In the genomic region with DNA sequence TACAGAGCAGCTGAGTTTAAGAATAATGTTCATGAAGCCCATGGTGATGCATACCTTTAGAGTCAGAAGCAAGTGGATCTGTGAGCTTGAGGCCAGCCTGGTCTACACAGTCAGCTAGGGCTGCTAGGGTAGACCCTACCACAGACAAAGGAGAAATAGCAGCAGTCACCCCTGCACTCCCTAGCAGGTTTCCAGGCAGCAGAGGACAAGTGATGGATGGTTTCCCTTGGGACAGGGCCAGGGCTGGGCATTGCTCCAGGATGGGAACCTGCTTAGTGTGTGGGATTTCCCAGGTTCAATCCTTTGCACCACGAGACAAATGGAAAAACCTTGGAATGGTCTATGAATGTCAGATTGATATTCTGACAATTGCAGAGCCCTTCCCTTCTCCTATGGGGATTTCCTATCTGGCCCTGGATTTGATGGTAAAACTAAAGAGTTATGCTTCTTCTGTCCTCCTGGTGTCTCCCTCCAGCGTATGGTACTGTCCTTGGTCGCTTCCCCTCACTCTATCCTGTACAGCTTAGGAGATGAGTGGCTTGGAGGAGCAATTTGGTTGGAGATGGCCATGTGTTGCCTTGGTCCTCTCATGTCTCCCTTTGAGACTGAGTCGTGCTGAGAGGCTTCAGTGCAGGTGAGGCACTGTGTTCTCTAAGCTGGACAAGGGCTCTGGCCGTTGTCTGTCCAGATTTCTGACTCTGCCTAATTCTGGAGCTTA, we compare ENCODE assay signal across 9 mouse cellular contexts. TPM values are rescaled to one million over a fixed set of nuclear protein-coding genes. Genes with fewer than 3 reads are reported as not detected.
A peak's percentile ranks its signal among the peaks of the same experiment; 100 is the strongest.
DNase-seq lines count a peak whose midpoint lies in the region; ATAC-seq and TF ChIP-seq lines count a peak whose summit lies in the region.
"Had no signal": no experiment of that assay in that cellular context is flagged by ENCODE, and none has a peak within 500 bp of the region (broad histone marks: within the 10 kb centered on the region; RNA-seq: fewer than 3 reads in every experiment).

No protein-coding gene starts in this region.

- H3K4me3 ChIP-seq in forebrain, embryonic 14.5 days (ENCODE audit: low read depth, low read length), result no peak overlapping the region
- H3K4me3 ChIP-seq in forebrain, embryonic 10.5 days, result no peak overlapping the region
- no peak overlapping the region for H3K4me3 ChIP-seq in spleen, adult 2 months (ENCODE audit: extremely low read depth, insufficient read depth, insufficient read length)
- no peak overlapping the region for H3K4me3 ChIP-seq in liver, embryonic 16.5 days (ENCODE audit: low read depth, low read length)

- H3K9ac ChIP-seq in forebrain, embryonic 14.5 days (ENCODE audit: low read length), result no peak overlapping the region
- H3K9ac ChIP-seq in liver, embryonic 16.5 days (ENCODE audit: low read depth, low read length), result no peak overlapping the region

- DNase-seq in forebrain, embryonic 14.5 days (ENCODE audit: low spot score), result peak; percentile 27
- no peak for DNase-seq in forebrain, embryonic 10.5 days (ENCODE audit: extremely low spot score, low spot score)
- DNase-seq in spleen, adult 2 months (ENCODE audit: low read depth in 1 of 2, low spot score in 2 of 2), result no peak
- DNase-seq in spleen, postnatal 14 days (ENCODE audit: low spot score in 2 of 2), result no peak
- no peak for DNase-seq in urinary bladder, adult 18-20 months (ENCODE audit: low spot score in 2 of 2)
- no peak for DNase-seq in urinary bladder, postnatal 14 days (ENCODE audit: low spot score)

- TF ChIP-seq POLR2A in spleen, adult 2 months (IDR thresholded peaks at IDR 0.05; ENCODE audit: low read depth, low read length), result no peak

- H3K27ac ChIP-seq in forebrain, embryonic 14.5 days (ENCODE audit: low read depth, low read length), result no peak overlapping the region
- no peak overlapping the region for H3K27ac ChIP-seq in forebrain, embryonic 10.5 days
- H3K27ac ChIP-seq in spleen, adult 2 months (ENCODE audit: insufficient read depth, low read length), result peak overlapping the region; percentile 6; the same call in 1 of the 2 replicates
- no peak overlapping the region for H3K27ac ChIP-seq in liver, embryonic 16.5 days (ENCODE audit: low read length)

- H3K4me1 ChIP-seq in forebrain, embryonic 14.5 days (ENCODE audit: control insufficient read depth, insufficient read depth, low read length), result no peaks in the 10 kb centered on the region
- no peaks in the 10 kb centered on the region for H3K4me1 ChIP-seq in forebrain, embryonic 10.5 days
- no peaks in the 10 kb centered on the region for H3K4me1 ChIP-seq in spleen, adult 2 months (ENCODE audit: control insufficient read depth, insufficient read depth, insufficient read length)
- no peaks in the 10 kb centered on the region for H3K4me1 ChIP-seq in liver, embryonic 16.5 days (ENCODE audit: control insufficient read depth, low read depth, low read length)

- TF ChIP-seq CTCF in spleen, adult 2 months (IDR thresholded peaks at IDR 0.05; ENCODE audit: extremely low read depth, insufficient read depth, insufficient read length, insufficient replicate concordance), result no peak

- 73% methylated on average over 5 of the region's 5 CpGs for WGBS in forebrain, embryonic 14.5 days
- 83% methylated on average over 5 of the region's 5 CpGs for WGBS in forebrain, embryonic 10.5 days
- WGBS in spleen, adult 2 months, result 87% methylated on average over 5 of the region's 5 CpGs
- 74% methylated on average over 5 of the region's 5 CpGs for WGBS in liver, embryonic 16.5 days (ENCODE audit: insufficient replicate concordance)

- no peaks in the 10 kb centered on the region for H3K9me3 ChIP-seq in forebrain, embryonic 14.5 days (replicated peaks; ENCODE audit: control insufficient read depth, low read length)
- no peaks in the 10 kb centered on the region for H3K9me3 ChIP-seq in forebrain, embryonic 10.5 days
- H3K9me3 ChIP-seq in liver, embryonic 16.5 days (replicated peaks; ENCODE audit: control insufficient read depth, low read length), result no peaks in the 10 kb centered on the region

- no peaks in the 10 kb centered on the region; the same call in 1 of the 2 replicates for H3K36me3 ChIP-seq in forebrain, embryonic 14.5 days (ENCODE audit: control insufficient read depth, insufficient read depth, low read length)
- H3K36me3 ChIP-seq in forebrain, embryonic 10.5 days (replicated peaks), result peaks cover 65% of the 10 kb centered on the region
- H3K36me3 ChIP-seq in spleen, adult 2 months (ENCODE audit: control insufficient read depth, insufficient read depth, low read length), result no peaks in the 10 kb centered on the region
- no peaks in the 10 kb centered on the region; the same call in 1 of the 2 replicates for H3K36me3 ChIP-seq in liver, embryonic 16.5 days (ENCODE audit: control insufficient read depth, insufficient read depth)

- no peak overlapping the region for H3K4me2 ChIP-seq in forebrain, embryonic 14.5 days (ENCODE audit: low read length)
- H3K4me2 ChIP-seq in liver, embryonic 16.5 days (ENCODE audit: low read depth, low read length), result no peak overlapping the region

- no peak for ATAC-seq in forebrain, embryonic 14.5 days
- 0 out of 2 replicates have a peak, but pooled peaks have one; percentile 13 for ATAC-seq in liver, embryonic 16.5 days (ENCODE audit: low read depth)
- no peak for ATAC-seq in monocyte, adult 5-6 weeks (replicated peaks; ENCODE audit: insufficient number of reproducible peaks, low FRiP score, low TSS enrichment, poor library complexity, severe bottlenecking)

- H3K27me3 ChIP-seq in forebrain, embryonic 14.5 days (replicated peaks; ENCODE audit: control insufficient read depth, insufficient read depth, low read length), result no peaks in the 10 kb centered on the region
- no peaks in the 10 kb centered on the region for H3K27me3 ChIP-seq in forebrain, embryonic 10.5 days (ENCODE audit: poor library complexity, severe bottlenecking)
- H3K27me3 ChIP-seq in spleen, adult 2 months (ENCODE audit: control insufficient read depth, insufficient read depth, low read length), result no peaks in the 10 kb centered on the region
- H3K27me3 ChIP-seq in liver, embryonic 16.5 days (ENCODE audit: control insufficient read depth, insufficient read depth, low read depth, low read length), result no peaks in the 10 kb centered on the region

RNA-seq across cellular contexts. Expression of gene Fancd2os, which starts 13.9 kb away (rescaled TPM):
- polyA plus RNA-seq in forebrain, embryonic 14.5 days (2014; fragmentation: Nextera tagmentation; extraction: Ambion mirVana), result not detected in 2 replicates
- not detected in 2 replicates for polyA plus RNA-seq in forebrain, embryonic 10.5 days (2016; fragmentation: Nextera tagmentation; extraction: Ambion mirVana)
- polyA plus RNA-seq in spleen, adult 2 months (2012; rRNA removed), result not detected in 2 replicates
- polyA plus RNA-seq in liver, embryonic 16.5 days (2015; fragmentation: Nextera tagmentation; extraction: Ambion mirVana), result not detected in 2 replicates
- total RNA-seq in monocyte, adult 5-6 weeks (2017), result not detected in 3 replicates
- polyA plus RNA-seq: neural tube, embryonic 11.5 days had no signal

RNA-seq across cellular contexts. Expression of gene Brk1, which starts 17.9 kb away (rescaled TPM):
- 280 and 307 TPM in 2 replicates for polyA plus RNA-seq in forebrain, embryonic 14.5 days (2014; fragmentation: Nextera tagmentation; extraction: Ambion mirVana)
- 200 and 203 TPM in 2 replicates for polyA plus RNA-seq in forebrain, embryonic 10.5 days (2016; fragmentation: Nextera tagmentation; extraction: Ambion mirVana)
- 97.5 and 107 TPM in 2 replicates for polyA plus RNA-seq in spleen, adult 2 months (2012; rRNA removed)
- polyA plus RNA-seq in liver, embryonic 16.5 days (2015; fragmentation: Nextera tagmentation; extraction: Ambion mirVana), result 77.9 and 78.0 TPM in 2 replicates
- 111 to 131 TPM (median 120 TPM) in 3 replicates for total RNA-seq in monocyte, adult 5-6 weeks (2017)

RNA-seq across cellular contexts. Expression of gene Vhl, which starts 37.1 kb away (rescaled TPM):
- 90.3 and 97.1 TPM in 2 replicates for polyA plus RNA-seq in forebrain, embryonic 14.5 days (2014; fragmentation: Nextera tagmentation; extraction: Ambion mirVana)
- 41.4 and 42.4 TPM in 2 replicates for polyA plus RNA-seq in forebrain, embryonic 10.5 days (2016; fragmentation: Nextera tagmentation; extraction: Ambion mirVana)
- polyA plus RNA-seq in spleen, adult 2 months (2012; rRNA removed), result 18.7 and 19.3 TPM in 2 replicates
- polyA plus RNA-seq in liver, embryonic 16.5 days (2015; fragmentation: Nextera tagmentation; extraction: Ambion mirVana), result 9.0 and 9.1 TPM in 2 replicates
- total RNA-seq in monocyte, adult 5-6 weeks (2017), result 17.1 to 24.7 TPM (median 21.6 TPM) in 3 replicates

RNA-seq across cellular contexts. Expression of gene Irak2, which starts 51.6 kb away (rescaled TPM):
- polyA plus RNA-seq in forebrain, embryonic 14.5 days (2014; fragmentation: Nextera tagmentation; extraction: Ambion mirVana), result 0.68 and 0.90 TPM in 2 replicates
- 3.8 and 3.9 TPM in 2 replicates for polyA plus RNA-seq in forebrain, embryonic 10.5 days (2016; fragmentation: Nextera tagmentation; extraction: Ambion mirVana)
- polyA plus RNA-seq in spleen, adult 2 months (2012; rRNA removed), result 42.4 and 56.2 TPM in 2 replicates
- polyA plus RNA-seq in liver, embryonic 16.5 days (2015; fragmentation: Nextera tagmentation; extraction: Ambion mirVana), result 12.4 and 13.2 TPM in 2 replicates
- total RNA-seq in monocyte, adult 5-6 weeks (2017), result 99.6 to 134 TPM (median 117 TPM) in 3 replicates

RNA-seq across cellular contexts. Expression of gene Fancd2, which starts 55.1 kb away (rescaled TPM):
- 4.3 and 5.8 TPM in 2 replicates for polyA plus RNA-seq in forebrain, embryonic 14.5 days (2014; fragmentation: Nextera tagmentation; extraction: Ambion mirVana)
- 20.7 and 25.0 TPM in 2 replicates for polyA plus RNA-seq in forebrain, embryonic 10.5 days (2016; fragmentation: Nextera tagmentation; extraction: Ambion mirVana)
- 2.3 and 2.8 TPM in 2 replicates for polyA plus RNA-seq in spleen, adult 2 months (2012; rRNA removed)
- polyA plus RNA-seq in liver, embryonic 16.5 days (2015; fragmentation: Nextera tagmentation; extraction: Ambion mirVana), result 6.8 and 7.3 TPM in 2 replicates
- 0.29 to 1.8 TPM (median 1.7 TPM) in 3 replicates for total RNA-seq in monocyte, adult 5-6 weeks (2017)
